Mouse (Mus musculus): ENCODE results near the gene Rps19.
"Not testable (repeated sequence)": the region's sequence is repeated elsewhere in the genome, so short reads cannot be mapped to it uniquely, and the experiment has no call there.

The Rps19 gene

DNA sequence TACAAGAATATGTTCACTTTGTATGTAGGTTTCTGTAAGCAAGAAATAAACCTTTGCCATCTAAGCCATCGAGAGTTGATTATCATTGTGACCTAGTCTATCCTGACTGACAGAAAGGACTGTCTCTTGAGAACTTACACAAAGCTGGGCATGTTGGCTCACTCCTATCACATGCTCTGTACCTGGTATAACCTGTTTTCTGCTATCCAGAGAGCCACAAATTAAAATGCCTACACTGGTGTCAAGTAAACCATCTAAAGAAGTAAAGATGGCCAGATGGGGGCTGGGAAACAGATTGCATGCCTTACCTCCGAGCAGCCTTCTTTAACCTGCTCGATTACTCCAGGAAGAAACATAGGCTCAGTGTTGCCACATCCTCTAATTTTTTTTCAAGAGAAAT lies 6.6 kb upstream of the Rps19 start:
- no peak for DNase-seq

DNA sequence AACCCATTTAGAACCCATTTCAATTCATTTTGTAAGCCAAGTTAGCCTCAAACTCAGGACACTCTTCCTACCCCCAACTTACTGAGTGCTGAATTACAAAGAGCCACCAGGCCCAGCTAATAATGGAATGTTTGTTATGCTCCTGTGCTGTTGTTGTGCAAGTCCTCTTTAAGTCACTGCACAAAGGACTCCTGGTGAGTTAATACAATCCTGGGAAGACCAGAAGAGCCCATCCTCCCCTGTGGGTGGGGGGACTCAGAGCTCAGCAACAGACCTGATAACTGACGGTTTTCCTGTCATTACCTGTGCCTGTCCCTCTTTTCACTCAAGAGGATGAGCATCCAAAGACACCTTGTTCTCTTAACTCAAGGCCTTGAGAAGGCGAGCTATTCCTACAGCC lies 4.6 kb upstream of the Rps19 start:
- no peak for DNase-seq

DNA sequence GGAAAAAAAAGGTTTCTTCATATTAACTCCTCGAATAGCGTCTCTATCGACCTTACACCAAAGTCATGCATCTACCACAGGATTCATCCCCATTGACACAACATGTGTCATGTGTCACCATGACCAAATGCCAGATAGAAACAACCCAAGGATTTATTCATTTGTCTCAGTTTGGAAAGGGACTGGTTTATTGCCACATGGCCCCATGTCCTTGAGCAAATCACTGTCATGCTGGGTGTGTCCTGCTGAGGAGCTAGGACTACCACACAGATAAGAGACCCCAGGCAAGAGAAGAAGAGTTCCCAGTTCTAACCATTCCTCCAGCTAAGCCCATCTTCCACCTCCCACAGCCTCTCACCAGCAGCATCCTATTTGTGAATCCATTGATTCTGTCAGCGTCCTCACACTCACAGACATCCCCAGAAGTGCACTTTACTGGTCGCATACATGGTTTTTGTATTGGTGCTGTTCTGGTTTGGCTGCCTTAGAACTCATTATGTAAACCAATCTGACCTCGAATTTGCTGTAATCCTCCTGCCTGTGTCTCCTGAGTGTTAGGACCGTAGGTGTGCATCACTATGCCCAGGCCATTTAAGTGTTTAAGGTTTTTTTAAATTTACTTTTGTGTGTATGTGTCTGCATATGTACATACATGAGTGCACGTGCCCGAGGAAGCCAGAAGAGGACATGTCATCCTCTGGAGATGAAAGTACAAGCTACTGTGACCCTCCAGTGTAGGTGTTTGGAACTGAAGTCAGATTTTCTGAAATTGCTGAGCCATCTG lies 1.6 kb upstream of the Rps19 start:
- no peak for DNase-seq

DNA sequence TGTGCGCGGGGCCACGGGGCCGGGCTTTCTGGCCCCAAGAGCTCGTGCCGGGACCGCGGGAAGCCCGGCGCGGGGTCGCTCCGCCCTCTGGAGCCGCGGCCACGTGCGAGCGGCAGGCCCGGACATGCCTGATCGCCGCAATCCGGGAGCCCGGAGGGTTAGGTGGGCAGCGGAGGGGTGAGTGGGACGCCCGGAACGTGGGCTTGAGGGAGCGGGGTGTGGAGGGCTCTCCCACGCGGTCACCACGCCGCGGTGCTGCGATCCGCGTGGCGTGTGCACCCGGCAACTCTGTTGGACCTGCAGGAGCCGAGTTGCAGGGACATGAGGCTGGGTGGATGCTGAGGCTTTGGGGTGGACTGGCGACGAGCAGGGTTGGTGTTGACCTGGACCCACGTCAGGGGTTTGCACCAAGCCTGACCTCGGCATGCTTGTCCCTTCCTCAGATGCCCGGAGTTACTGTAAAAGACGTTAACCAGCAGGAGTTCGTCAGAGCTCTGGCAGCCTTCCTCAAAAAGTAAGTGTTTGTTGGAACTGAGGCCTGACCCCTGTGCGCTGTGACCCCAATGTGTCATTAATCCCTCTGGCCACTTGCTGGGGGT lies 621 bp downstream of the Rps19 start:
- no peak for DNase-seq

DNA sequence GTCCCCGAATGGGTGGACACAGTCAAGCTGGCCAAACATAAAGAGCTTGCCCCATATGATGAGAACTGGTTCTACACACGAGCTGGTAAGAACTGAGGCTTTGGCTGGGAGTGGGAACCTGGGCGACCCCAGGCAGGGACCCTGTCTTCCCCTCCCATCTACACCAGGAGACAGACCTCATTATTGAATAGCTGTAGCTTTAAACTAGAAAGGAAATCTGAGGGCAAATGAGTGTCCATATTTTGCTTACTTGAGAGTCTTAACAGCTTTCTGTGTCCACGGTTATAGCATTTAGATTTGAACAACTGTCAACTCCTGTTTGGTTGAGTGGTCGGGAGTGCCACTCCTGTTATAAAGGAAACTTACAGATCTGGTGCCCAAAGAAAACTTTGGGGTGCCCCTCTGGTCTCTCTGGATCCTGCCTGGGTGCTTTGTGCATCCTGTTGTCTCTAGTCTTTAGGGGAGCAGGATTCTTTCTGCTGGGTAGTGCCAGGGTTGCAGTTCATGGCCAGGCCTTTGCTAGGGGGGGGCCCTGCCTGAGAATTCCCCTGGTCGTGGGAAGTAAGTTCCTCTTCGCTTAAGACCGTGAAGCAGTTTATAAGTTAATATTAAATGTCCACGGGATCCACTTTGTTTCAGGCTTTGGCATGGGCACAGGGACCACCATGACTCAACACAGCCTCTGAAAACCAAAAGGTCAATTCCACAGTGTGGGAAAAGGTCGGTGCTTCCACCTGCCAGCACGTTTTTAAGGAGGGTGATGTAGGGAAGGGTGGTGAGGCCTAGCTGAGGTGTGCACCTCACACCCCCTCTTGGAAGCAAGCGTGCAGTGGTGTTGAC lies 1.5 kb downstream of the Rps19 start:
- DNase-seq = no peak

DNA sequence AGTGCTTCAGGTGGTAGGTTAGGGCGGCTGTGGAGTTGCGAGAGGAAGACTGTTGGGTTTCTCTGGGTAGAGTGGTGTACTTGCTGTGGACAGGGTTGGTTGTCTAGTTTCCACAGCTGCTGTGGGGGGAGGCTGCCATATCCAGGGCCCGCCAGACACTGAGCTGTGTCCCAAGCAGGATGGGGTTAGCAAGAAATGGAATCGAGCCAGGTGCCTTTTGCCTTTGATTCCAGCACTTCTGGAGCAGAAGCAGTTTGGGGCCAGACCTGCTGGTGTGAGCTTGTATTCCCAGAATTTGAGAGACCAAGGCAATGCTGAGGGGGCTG lies 2.1 kb downstream of the Rps19 start:
- no peak for DNase-seq

DNA sequence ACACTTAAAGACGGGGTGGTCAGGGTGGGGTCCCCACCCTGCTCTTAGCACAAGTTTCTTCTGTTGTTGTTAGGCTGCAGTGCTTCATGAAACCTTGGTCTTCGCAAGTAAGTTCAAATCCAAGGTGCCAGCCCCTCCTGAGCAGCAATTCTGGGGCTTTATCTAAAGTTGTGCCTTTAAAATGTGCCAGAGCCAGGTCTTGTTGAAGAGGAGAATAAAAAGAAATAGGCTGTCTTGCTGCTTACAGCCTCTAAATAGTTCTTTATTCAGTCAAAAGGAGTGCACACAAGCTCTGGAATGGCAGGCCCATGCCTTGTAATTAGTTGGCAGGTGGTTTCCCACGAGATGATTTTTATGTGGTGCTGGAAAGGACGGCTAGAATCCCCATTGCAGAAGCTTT lies 2.9 kb downstream of the Rps19 start:
- no peak for DNase-seq

DNA sequence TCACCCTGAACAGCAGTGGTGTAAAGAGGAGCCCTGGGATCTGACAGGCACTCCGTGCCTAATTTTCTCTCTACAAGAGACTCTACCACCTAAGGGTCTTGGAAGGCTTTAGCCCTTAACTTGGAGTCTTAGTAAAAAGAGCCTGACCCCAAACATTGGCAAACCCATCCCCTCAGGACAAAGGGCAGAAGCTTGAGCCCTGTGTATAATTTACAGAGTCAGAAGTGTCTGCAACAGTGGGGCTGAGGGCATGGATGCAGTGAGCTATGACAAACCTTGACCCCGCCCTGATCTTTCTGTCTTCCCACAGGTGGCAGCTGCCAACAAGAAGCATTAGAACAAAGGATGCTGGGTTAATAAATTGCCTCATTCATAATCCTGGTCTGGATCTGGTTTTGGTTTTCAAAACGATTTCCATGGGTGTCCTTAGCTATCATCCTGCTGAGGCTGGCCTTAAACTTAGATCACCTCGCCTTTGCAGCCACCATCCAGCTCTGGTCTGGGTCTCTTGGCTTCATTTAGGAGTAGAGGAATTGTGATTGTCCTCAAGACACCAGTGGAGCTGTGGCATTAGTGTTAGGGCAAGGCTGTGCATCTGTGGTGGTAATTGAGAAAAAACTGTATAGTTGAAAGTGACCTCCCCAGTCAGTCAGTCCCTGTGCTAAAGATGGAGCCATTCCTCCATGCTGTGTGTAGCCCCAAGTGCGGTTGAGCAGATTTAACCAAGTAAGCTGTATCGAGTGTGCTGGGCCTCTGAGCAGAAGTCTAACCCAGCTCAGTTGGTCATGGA lies 5.5 kb downstream of the Rps19 start:
- no peak for DNase-seq

DNA sequence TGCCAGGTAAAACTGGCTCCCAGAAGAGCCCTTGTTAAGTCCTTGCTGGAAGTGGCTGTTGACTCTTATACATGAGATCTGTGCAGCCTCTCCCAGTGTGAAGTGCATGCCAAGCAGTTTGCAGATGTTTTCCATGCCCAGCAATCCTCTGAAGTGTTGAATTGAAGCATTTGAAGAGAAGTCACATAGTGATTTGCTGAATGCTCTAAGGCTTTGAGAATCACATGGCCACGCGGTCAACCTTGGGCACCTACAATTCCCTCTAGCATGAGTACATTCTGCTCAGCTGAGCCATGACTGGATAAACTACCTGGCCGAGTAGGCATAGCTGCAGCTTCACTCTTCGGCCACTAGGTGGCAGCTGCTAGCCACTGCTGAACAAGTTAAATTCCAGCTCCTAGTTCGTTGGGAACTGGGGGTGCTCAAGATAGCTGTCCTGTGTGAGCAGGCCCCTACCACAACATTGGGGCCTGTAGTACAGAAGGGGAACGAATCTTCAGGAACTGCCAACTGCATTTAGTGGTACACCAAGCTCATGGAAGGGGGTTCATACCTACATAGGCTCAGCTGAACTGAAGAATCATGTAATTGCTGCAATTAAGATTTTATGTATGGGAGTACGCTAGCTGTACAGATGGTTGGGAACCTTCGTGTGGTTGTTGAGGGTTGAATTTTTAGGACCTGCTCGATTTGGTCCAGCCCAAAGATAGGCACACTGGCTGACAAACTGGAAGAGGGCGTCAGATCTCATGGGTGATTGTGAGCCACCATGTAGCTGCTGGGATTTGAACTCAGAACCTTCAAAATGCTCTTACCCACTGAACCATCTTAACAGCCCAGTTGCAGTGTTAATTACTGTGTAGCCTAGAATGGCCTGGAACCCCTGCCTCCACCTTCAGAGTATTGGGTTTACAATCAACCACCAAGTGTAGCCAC lies 6.4 kb downstream of the Rps19 start:
- peak; percentile 67 for DNase-seq

DNA sequence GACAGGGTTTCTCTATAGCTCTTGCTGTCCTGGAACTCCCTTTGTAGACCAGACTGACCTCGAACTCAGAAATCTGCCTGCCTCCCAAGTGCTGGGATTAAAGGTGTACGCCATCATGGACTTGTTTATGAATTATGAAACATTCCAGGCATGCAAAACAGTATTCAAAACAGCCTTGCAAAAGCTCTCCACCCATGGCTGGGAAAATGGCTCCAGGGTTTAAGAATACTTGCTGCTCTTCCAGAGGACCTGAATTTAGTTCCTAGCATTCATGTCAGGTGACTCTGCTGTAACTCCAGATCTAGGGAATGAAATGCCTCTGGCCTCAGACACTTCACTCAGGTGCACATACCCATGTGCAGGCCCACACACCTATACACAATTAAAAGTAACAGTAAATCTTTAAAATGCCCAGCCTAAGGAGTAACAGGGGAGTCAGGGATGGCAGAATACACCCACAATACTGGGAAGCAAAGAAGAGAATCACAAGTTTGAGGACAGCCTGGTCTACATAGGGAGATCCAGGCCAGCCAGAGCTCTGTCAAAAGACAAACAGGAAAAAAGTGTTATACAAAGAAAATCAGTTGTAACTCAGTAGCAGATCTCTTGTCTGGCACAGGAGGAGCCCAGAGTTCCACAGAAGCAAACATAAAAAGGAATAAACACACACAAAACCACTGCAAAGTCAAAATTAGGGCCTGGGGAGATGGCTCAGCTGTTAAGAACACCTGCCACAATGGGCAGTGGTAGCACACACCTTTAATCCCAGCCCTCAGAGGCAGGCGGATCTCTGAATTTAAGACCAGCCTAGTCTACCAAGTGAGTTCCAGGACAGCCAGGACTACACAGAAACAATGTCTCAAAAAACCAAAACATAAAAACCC lies 7.3 kb downstream of the Rps19 start:
- DNase-seq = no peak

DNA sequence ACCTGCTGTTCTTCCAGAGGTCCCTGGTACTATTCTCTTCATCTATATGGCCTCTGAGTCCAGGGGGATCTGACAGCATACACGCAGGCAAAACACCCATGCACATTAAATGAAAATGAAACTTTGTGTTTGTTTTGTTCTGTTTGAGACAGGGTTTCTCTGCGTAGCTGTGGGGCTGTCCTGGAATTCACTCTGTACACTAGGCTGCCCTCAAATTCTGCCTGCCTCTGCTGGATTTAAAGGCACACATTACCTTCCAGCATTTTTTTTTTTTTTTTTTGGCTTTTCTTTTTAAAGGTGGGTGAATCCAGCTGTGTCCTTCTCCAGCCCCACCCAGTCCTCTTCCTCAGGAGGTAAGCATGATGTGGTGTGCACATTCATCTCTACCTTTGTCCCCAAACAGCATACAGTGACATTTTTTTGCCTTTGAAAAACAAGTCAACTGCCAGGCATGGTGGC lies 8.0 kb downstream of the Rps19 start:
- no peak for DNase-seq

DNA sequence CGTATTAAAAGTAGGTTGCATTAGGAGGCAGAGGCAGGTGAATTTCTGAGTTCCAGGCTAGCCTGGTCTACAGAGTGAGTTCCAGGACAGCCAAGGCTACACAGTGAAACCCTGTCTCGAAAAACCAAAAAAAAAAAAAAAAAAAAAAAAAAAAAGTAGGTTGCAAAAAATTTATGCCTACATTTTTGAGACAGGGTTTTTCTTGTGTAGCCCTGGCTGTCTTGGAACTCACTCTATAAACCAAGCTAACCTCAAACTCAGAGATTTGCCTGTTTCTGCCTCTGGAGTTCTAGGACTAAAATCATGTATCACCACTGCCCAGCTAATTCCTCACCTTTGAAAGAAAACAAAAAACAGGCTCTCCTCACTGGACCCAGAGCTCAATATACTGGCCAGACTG lies 11.6 kb downstream of the Rps19 start:
- DNase-seq = not testable (repeated sequence)

DNA sequence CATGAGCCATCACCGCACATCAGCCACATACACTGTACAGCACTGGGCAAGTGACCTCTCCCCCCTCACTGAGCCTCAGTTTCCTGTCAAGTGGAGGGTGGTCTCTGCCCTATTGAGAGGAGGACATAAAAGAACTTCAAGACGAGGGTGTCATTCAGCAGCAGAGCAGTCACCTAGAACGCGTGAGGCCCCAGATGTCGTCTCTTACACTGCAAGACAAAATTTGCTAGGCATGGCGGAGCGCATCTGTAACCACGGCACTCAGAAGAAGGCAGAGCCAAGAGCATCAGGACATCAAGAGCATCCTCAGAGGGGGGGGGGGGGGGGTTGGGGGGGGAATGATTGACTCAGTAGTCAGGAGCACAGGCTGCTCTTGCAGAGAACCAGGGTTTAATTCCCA lies 12.1 kb downstream of the Rps19 start:
- DNase-seq = no peak

DNA sequence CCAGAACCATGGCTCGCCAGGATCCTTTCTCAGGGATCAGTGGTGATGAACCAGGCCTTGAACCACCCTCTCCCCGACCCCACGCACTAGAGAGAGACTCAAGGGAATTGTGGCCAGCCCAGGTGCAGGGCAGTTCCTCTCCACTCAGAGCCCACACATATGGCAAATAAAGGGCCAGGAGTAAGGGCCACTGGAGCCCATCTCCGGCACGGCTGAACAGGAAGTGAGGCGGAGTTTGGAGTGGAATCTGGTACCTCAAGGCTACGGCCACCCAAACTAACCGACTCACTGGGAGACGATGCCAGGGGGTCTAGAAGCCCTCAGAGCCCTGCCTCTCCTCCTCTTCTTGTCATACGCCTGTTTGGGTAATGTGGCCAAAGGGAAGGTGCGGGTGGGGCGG lies 13.1 kb downstream of the Rps19 start, which contains the start of gene Cd79a:
Cd79a (plus strand) TSS at position 158 of the 400 bp plus-strand sequence.
- DNase-seq = no peak

DNA sequence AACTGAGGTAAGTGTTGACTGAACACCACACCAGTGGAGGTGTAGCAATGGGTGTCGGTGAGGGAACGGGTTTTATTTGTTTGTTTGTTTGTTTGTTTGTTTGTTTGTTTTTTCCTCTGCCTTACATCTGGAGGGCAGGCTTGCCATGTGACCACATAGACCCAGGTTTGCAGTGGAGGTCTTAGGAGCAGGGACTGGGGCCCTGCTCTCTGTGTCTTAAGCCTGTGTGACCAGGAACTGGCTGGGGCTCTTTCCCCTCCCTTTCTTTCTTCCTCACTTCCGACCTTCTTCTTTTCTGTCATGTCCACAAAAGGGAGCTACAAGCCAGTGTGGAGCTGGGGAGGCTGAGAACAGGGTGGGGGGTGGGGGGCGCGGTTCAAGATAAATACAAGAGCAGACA lies 13.8 kb downstream of the Rps19 start:
- no peak for DNase-seq

DNA sequence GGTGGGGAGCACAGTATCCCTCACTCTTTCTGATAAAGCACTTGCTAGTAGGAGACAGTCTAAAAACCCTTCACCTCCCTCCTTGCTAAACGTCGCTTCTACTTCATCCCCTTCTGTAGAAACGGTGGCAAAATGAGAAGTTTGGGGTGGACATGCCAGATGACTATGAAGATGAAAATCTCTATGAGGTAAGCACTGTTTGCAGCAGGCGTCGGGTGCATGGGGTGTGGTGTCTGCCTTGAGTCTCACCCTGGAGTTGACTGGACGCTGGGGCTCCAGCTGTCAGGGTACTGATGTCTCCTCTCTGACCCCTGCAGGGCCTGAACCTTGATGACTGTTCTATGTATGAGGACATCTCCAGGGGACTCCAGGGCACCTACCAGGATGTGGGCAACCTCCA lies 16.9 kb downstream of the Rps19 start:
- no peak for DNase-seq

DNA sequence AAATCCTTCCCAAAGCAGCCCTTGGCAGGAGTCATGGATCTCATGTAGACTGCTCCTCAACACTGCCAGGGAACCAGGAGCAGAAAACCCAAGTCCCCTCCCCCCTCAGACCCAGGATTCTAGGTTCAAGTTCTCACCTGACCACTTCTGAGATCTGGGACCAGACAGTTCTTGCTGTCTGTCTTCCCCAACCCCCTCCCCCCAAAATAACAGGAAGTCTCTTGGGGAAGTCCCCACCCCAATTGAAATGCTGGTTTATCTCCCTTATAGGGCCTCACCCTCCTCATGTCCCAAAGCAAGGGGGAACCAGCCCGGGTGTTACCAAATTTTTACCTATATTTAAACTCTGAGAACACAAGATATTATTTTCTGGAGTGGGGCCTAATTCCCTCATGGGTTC lies 17.7 kb downstream of the Rps19 start:
- DNase-seq = no peak

DNA sequence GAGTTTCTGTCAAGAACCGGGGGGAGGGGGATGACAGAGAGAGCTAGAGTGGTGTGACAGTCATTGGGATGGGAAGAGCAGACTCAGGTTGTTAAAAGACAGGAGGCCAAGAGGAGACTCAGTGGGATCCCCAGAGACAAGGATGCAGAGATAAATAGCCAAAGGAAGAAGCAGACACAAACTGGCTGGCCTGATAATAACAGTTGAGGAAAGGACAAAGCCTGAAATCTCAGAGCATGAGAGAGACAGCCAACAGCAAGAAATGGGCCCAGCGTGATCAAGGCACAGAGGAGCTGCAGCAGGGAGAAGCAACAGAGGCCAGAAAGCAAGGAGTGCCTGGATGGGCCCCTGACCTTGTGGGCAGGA lies 18.1 kb downstream of the Rps19 start:
- no peak for DNase-seq

DNA sequence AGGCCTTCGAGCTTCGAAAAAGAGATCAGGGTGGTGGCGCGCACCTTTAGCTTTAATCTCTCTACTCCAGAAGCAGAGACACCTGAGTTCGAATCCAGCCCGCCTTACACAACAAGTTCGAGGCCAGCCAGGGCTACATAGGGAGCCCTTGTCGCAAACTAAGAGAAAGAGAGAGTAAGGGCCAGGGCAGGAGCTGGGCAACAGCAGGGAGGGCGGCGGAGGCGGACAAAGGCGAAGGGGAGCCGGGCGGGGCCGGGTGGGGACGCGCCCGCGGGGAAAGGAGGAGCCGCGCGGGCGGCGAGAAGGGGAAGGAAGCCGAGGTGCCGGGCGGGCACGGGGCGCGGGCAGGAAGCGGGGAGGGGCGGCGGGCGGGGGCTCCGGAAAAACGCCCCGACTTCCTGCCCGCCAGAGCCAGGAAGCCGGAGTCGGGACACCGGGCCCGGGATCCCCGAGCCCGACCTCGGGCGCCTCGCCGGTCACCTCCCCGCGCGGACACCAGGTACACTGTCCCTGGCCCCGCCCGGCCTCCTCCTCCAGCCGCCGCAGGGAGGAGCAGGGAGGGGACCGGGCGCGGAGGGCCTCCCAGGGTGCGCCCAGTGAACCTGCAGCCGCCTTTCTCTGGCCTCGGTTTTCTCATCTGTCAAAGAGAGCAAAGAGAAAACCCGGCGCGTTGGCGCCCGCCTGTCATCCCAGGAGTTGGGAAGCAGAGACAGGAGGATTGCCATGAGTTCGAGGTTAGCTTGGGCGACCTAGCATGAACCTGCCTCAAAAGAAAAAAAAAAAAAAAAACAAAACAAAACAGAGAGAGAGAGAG lies 18.7 kb downstream of the Rps19 start, which contains the start of gene Arhgef1:
Arhgef1 (plus strand) TSS at position 283 of the 814 bp plus-strand sequence.
- DNase-seq = peak; percentile 49

DNA sequence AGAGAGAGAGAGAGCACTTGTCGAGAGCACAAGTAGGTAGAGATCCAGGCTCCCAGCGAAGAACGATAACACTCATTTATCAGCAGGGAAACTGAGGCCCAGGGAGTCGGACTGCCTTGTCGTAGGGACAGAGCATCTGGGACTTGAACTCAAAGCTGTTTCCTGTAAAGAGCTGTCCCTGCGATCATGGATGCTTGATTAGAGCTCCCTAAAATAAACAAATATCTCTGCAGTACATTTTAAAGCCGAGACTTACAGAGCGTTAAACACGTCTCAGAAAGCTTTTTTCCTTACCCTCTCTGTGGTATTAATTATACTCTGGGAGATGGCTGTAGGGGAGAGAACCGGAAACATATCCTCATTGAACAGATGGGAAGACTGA lies 19.3 kb downstream of the Rps19 start:
- no peak for DNase-seq
